ENCODE assay signal across 16 mouse cellular contexts in the genomic region with DNA sequence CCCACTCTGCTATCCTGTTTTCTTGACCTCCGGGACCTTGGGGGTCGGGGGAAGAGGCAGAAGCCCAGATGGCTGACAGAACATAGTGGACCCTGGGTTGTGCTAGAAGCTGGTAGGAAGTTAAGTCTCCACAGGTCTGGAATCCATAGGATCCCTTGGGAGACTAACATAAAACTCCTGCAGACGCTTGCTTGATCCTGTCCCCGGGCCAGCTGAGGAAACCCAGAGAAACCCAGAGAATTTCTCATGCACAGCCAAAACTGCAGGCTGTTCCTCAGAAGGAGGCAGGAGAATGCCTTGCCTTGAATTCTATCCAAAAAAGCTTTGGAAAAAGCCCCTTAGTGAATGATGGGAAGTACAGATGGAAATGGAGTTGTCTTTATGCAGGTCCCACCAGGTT. TPM values are rescaled to one million over a fixed set of nuclear protein-coding genes. Genes with fewer than 3 reads are reported as not detected.
A peak's percentile ranks its signal among the peaks of the same experiment; 100 is the strongest.
DNase-seq lines count a peak whose midpoint lies in the region; ATAC-seq and TF ChIP-seq lines count a peak whose summit lies in the region.
"Had no signal": no experiment of that assay in that cellular context is flagged by ENCODE, and none has a peak within 500 bp of the region (broad histone marks: within the 10 kb centered on the region; RNA-seq: fewer than 3 reads in every experiment).

No protein-coding gene starts in this region.

- TF ChIP-seq POLR2A in olfactory bulb, adult 2 months (IDR thresholded peaks at IDR 0.05; ENCODE audit: insufficient read depth, low read depth, low read length) = no peak

- 51% methylated on average over 4 of the region's 4 CpGs for WGBS in forebrain, postnatal 0 days
- 71% methylated on average over 4 of the region's 4 CpGs for WGBS in midbrain, embryonic 11.5 days
- WGBS in olfactory bulb, adult 2 months = 44% methylated on average over 4 of the region's 4 CpGs

- peak; percentile 37 for DNase-seq in right cerebral cortex, adult 18-20 months
- no peak for DNase-seq in right cerebral cortex, postnatal 25 days
- no peak for DNase-seq in forebrain, postnatal 0 days
- peak; percentile 70 for DNase-seq in midbrain, embryonic 11.5 days (ENCODE audit: low spot score, missing footprints)
- no peak for DNase-seq in urinary bladder, postnatal 14 days (ENCODE audit: low spot score)
- DNase-seq in adrenal gland, postnatal 25 days = no peak
- DNase-seq: heart, postnatal 14 days; kidney, adult 11 months had no signal

- no peak for TF ChIP-seq CTCF in forebrain, postnatal 0 days (IDR thresholded peaks at IDR 0.05; ENCODE audit: low read depth)
- TF ChIP-seq CTCF in olfactory bulb, adult 2 months (IDR thresholded peaks at IDR 0.05; ENCODE audit: insufficient read depth, low read depth, low read length) = no peak

- peak overlapping the region; percentile 94 for H3K9ac ChIP-seq in forebrain, postnatal 0 days
- peak overlapping the region; percentile 91 for H3K9ac ChIP-seq in midbrain, embryonic 11.5 days (ENCODE audit: low read length)
- H3K9ac ChIP-seq: liver, embryonic 15.5 days had no signal

- H3K27me3 ChIP-seq in forebrain, postnatal 0 days (ENCODE audit: insufficient read depth, low read length) = no peaks in the 10 kb centered on the region
- H3K27me3 ChIP-seq in midbrain, embryonic 11.5 days (ENCODE audit: control insufficient read depth, insufficient read depth, low read length) = peaks cover 2% of the 10 kb centered on the region; the same call in 1 of the 2 replicates

- peaks cover 23% of the 10 kb centered on the region for H3K4me1 ChIP-seq in forebrain, postnatal 0 days (ENCODE audit: insufficient read depth)
- peaks cover 12% of the 10 kb centered on the region; the same call in 1 of the 2 replicates for H3K4me1 ChIP-seq in midbrain, embryonic 11.5 days (ENCODE audit: control insufficient read depth, insufficient read depth, low read length)
- H3K4me1 ChIP-seq in olfactory bulb, adult 2 months (ENCODE audit: control insufficient read depth, insufficient read depth, low read length) = peaks cover 57% of the 10 kb centered on the region

- peak overlapping the region; percentile 81 for H3K4me2 ChIP-seq in forebrain, postnatal 0 days (ENCODE audit: low read depth)
- peak overlapping the region; percentile 83 for H3K4me2 ChIP-seq in midbrain, embryonic 11.5 days
- H3K4me2 ChIP-seq: liver, embryonic 15.5 days had no signal

- no peaks in the 10 kb centered on the region for H3K9me3 ChIP-seq in forebrain, postnatal 0 days (ENCODE audit: low read length)
- no peaks in the 10 kb centered on the region for H3K9me3 ChIP-seq in midbrain, embryonic 11.5 days (ENCODE audit: control insufficient read depth, low read length)
- H3K9me3 ChIP-seq: liver, embryonic 15.5 days had no signal

- H3K36me3 ChIP-seq in forebrain, postnatal 0 days (ENCODE audit: insufficient read depth) = peaks cover 7% of the 10 kb centered on the region
- H3K36me3 ChIP-seq in midbrain, embryonic 11.5 days (ENCODE audit: control insufficient read depth, insufficient read depth, low read length) = no peaks in the 10 kb centered on the region
- H3K36me3 ChIP-seq: liver, embryonic 15.5 days had no signal

- no peak for ATAC-seq in forebrain, postnatal 0 days
- no peak for ATAC-seq in midbrain, embryonic 11.5 days (ENCODE audit: low FRiP score)
- no peak for ATAC-seq in megakaryocyte-erythroid progenitor cell, adult 5-6 weeks (replicated peaks; ENCODE audit: low FRiP score, low TSS enrichment, poor library complexity, severe bottlenecking)

- H3K27ac ChIP-seq in forebrain, postnatal 0 days (ENCODE audit: low read depth, low read length) = peak overlapping the region; percentile 36; the same call in 1 of the 2 replicates
- H3K27ac ChIP-seq in midbrain, embryonic 11.5 days (ENCODE audit: low read depth, low read length) = no peak overlapping the region
- peak overlapping the region; percentile 49 for H3K27ac ChIP-seq in olfactory bulb, adult 2 months (ENCODE audit: insufficient read depth, low read depth, low read length)
- H3K27ac ChIP-seq: liver, embryonic 15.5 days; macrophage had no signal

- H3K4me3 ChIP-seq in forebrain, postnatal 0 days (ENCODE audit: low read depth, low read length) = peak overlapping the region; percentile 80
- H3K4me3 ChIP-seq in midbrain, embryonic 11.5 days (ENCODE audit: low read depth, low read length) = peak overlapping the region; percentile 73
- H3K4me3 ChIP-seq in olfactory bulb, adult 2 months (ENCODE audit: insufficient read depth, low read depth, low read length) = peak overlapping the region; percentile 77
- H3K4me3 ChIP-seq: liver, embryonic 15.5 days had no signal

RNA-seq across cellular contexts. Expression of gene Scrt2, which starts 2.1 kb away (rescaled TPM):
- 7.4 and 8.5 TPM in 2 replicates for total RNA-seq in forebrain, postnatal 0 days (2014; rRNA removed)
- 3.7 and 4.3 TPM in 2 replicates for polyA plus RNA-seq in forebrain, postnatal 0 days (2015; fragmentation: Nextera tagmentation; extraction: Ambion mirVana)
- polyA plus RNA-seq in midbrain, embryonic 11.5 days (2014; fragmentation: Nextera tagmentation; extraction: Ambion mirVana) = 10.0 and 11.0 TPM in 2 replicates
- not detected in 2 replicates for polyA plus RNA-seq in olfactory bulb, adult 2 months (2012; ENCODE audit: insufficient read depth, insufficient read length, low replicate concordance, missing spikeins)
- not detected in 2 replicates for total RNA-seq in megakaryocyte-erythroid progenitor cell, adult 5-6 weeks (2014; fragmentation: Nextera tagmentation)
- not detected in 2 replicates for total RNA-seq in megakaryocyte-erythroid progenitor cell, adult 5-6 weeks (2017)
- total RNA-seq in adrenal gland, postnatal 25 days (2021) = 0.36 TPM in 1 of 2 replicates, not detected in the other
- total RNA-seq: common myeloid progenitor, adult 5-6 weeks; gastrocnemius, adult 8-10 months; heart, adult 8-10 months; heart, postnatal 14 days had no signal
- polyA plus RNA-seq: large intestine, adult 2 months; liver, embryonic 15.5 days; macrophage had no signal

RNA-seq across cellular contexts. Expression of gene Srxn1, which starts 21.9 kb away (rescaled TPM):
- 18.4 and 27.3 TPM in 2 replicates for total RNA-seq in forebrain, postnatal 0 days (2014; rRNA removed)
- 11.9 and 16.4 TPM in 2 replicates for polyA plus RNA-seq in forebrain, postnatal 0 days (2015; fragmentation: Nextera tagmentation; extraction: Ambion mirVana)
- 14.2 and 14.6 TPM in 2 replicates for polyA plus RNA-seq in midbrain, embryonic 11.5 days (2014; fragmentation: Nextera tagmentation; extraction: Ambion mirVana)
- not detected in 2 replicates for polyA plus RNA-seq in olfactory bulb, adult 2 months (2012; ENCODE audit: insufficient read depth, insufficient read length, low replicate concordance, missing spikeins)
- 2.2 and 2.6 TPM in 2 replicates for total RNA-seq in megakaryocyte-erythroid progenitor cell, adult 5-6 weeks (2014; fragmentation: Nextera tagmentation)
- 5.8 and 14.0 TPM in 2 replicates for total RNA-seq in megakaryocyte-erythroid progenitor cell, adult 5-6 weeks (2017)
- 131 and 337 TPM in 2 replicates for total RNA-seq in adrenal gland, postnatal 25 days (2021)

RNA-seq across cellular contexts. Expression of gene Tcf15, which starts 60.0 kb away (rescaled TPM):
- 1.6 TPM in 1 of 2 replicates, not detected in the other for total RNA-seq in forebrain, postnatal 0 days (2014; rRNA removed)
- polyA plus RNA-seq in forebrain, postnatal 0 days (2015; fragmentation: Nextera tagmentation; extraction: Ambion mirVana) = 0.69 and 1.1 TPM in 2 replicates
- polyA plus RNA-seq in midbrain, embryonic 11.5 days (2014; fragmentation: Nextera tagmentation; extraction: Ambion mirVana) = 2.8 and 3.2 TPM in 2 replicates
- polyA plus RNA-seq in olfactory bulb, adult 2 months (2012; ENCODE audit: insufficient read depth, insufficient read length, low replicate concordance, missing spikeins) = not detected in 2 replicates
- 1.0 TPM in 1 of 2 replicates, not detected in the other for total RNA-seq in megakaryocyte-erythroid progenitor cell, adult 5-6 weeks (2014; fragmentation: Nextera tagmentation)
- total RNA-seq in megakaryocyte-erythroid progenitor cell, adult 5-6 weeks (2017) = 2.1 and 4.3 TPM in 2 replicates
- total RNA-seq in adrenal gland, postnatal 25 days (2021) = 3.6 and 5.0 TPM in 2 replicates
- polyA plus RNA-seq: macrophage had no signal

Comparison
In these comparisons a context has a peak if more than half of its experiments do, and no peak if none do; other contexts are left out.
1. DNase-seq: peak in right cerebral cortex, adult 18-20 months (single experiment) and midbrain, embryonic 11.5 days (single experiment); none in right cerebral cortex, postnatal 25 days (single experiment), forebrain, postnatal 0 days (single experiment), urinary bladder, postnatal 14 days (single experiment) and adrenal gland, postnatal 25 days (single experiment).
2. Peak in every context shown above with its lines, with median percentiles within 50 percentile points of each other: H3K4me3 ChIP-seq.